In genomic region chr2:13235696-13236095, GRCm38 (mm10) we compare ENCODE assay signal across 13 mouse cellular contexts. TPM values are rescaled to one million over a fixed set of nuclear protein-coding genes. Genes with fewer than 3 reads are reported as not detected.
DNase-seq lines count a peak whose midpoint lies in the region; ATAC-seq lines count a peak whose summit lies in the region.
"Had no signal": no experiment of that assay in that cellular context is flagged by ENCODE, and none has a peak within 500 bp of the region (broad histone marks: within the 10 kb centered on the region; RNA-seq: fewer than 3 reads in every experiment).

No protein-coding gene starts in this region.

- H3K27ac ChIP-seq in heart, embryonic 11.5 days (ENCODE audit: low read depth, low read length) = no peak overlapping the region
- peak overlapping the region; percentile 58 for H3K27ac ChIP-seq in heart, embryonic 15.5 days
- H3K27ac ChIP-seq in intestine, embryonic 16.5 days (ENCODE audit: low read length) = no peak overlapping the region
- H3K27ac ChIP-seq: forebrain, embryonic 10.5 days; hindbrain, embryonic 15.5 days; limb, embryonic 12.5 days; stomach, embryonic 15.5 days had no signal

- WGBS in heart, embryonic 11.5 days (ENCODE audit: insufficient replicate concordance) = 41% methylated on average over 5 of the region's 5 CpGs
- WGBS in heart, embryonic 15.5 days = 22% methylated on average over 5 of the region's 5 CpGs
- 71% methylated on average over 5 of the region's 5 CpGs for WGBS in intestine, embryonic 16.5 days

- no peak overlapping the region for H3K4me3 ChIP-seq in heart, embryonic 11.5 days (ENCODE audit: low read depth, low read length)
- H3K4me3 ChIP-seq in heart, embryonic 15.5 days = no peak overlapping the region
- no peak overlapping the region for H3K4me3 ChIP-seq in intestine, embryonic 16.5 days (ENCODE audit: low read length)
- H3K4me3 ChIP-seq: forebrain, embryonic 10.5 days; hindbrain, embryonic 15.5 days; limb, embryonic 12.5 days; stomach, embryonic 15.5 days had no signal

- no peak for ATAC-seq in heart, embryonic 11.5 days (replicated peaks; ENCODE audit: insufficient number of reproducible peaks, low FRiP score, low TSS enrichment)
- ATAC-seq in heart, embryonic 15.5 days (replicated peaks; ENCODE audit: insufficient number of reproducible peaks, insufficient read depth, low FRiP score, low read depth) = peak; percentile 75
- no peak for ATAC-seq in intestine, embryonic 16.5 days
- ATAC-seq: CD4-positive, CD25-positive, alpha-beta regulatory T cell, adult 4 months had no signal

- peaks cover 17% of the 10 kb centered on the region for H3K4me1 ChIP-seq in heart, embryonic 11.5 days (ENCODE audit: control insufficient read depth, insufficient read depth, low read length)
- H3K4me1 ChIP-seq in heart, embryonic 15.5 days (replicated peaks) = peaks cover 24% of the 10 kb centered on the region
- H3K4me1 ChIP-seq in intestine, embryonic 16.5 days (ENCODE audit: control insufficient read depth, insufficient read depth, low read length) = no peaks in the 10 kb centered on the region
- H3K4me1 ChIP-seq: stomach, embryonic 15.5 days had no signal

- no peaks in the 10 kb centered on the region for H3K9me3 ChIP-seq in heart, embryonic 11.5 days (replicated peaks; ENCODE audit: control insufficient read depth, low read length)
- no peaks in the 10 kb centered on the region for H3K9me3 ChIP-seq in heart, embryonic 15.5 days (replicated peaks)
- no peaks in the 10 kb centered on the region for H3K9me3 ChIP-seq in intestine, embryonic 16.5 days (ENCODE audit: control insufficient read depth, low read length)
- H3K9me3 ChIP-seq: forebrain, embryonic 10.5 days; hindbrain, embryonic 15.5 days; limb, embryonic 12.5 days; stomach, embryonic 15.5 days had no signal

- no peaks in the 10 kb centered on the region for H3K27me3 ChIP-seq in heart, embryonic 11.5 days (ENCODE audit: control insufficient read depth, insufficient read depth, low read length)
- no peaks in the 10 kb centered on the region for H3K27me3 ChIP-seq in heart, embryonic 15.5 days
- H3K27me3 ChIP-seq in intestine, embryonic 16.5 days (replicated peaks; ENCODE audit: control insufficient read depth, insufficient read depth, low read length) = no peaks in the 10 kb centered on the region
- H3K27me3 ChIP-seq: hindbrain, embryonic 15.5 days; stomach, embryonic 15.5 days had no signal

- no peak overlapping the region for H3K4me2 ChIP-seq in heart, embryonic 11.5 days
- no peak overlapping the region for H3K4me2 ChIP-seq in heart, embryonic 15.5 days
- no peak overlapping the region for H3K4me2 ChIP-seq in intestine, embryonic 16.5 days (ENCODE audit: low read depth, low read length)
- H3K4me2 ChIP-seq: hindbrain, embryonic 15.5 days; limb, embryonic 12.5 days; stomach, embryonic 15.5 days had no signal

- DNase-seq in heart, adult 11 months = peak; percentile 98
- DNase-seq in 3T3-L1 (ENCODE audit: low read depth, low spot score) = peak; percentile 26
- DNase-seq in adrenal gland, adult 8-10 months = peak; percentile 59
- DNase-seq in thymus, adult 18-20 months = no peak
- DNase-seq in retina, postnatal 1 day = no peak

- H3K9ac ChIP-seq in heart, embryonic 11.5 days (ENCODE audit: low read depth, low read length) = no peak overlapping the region
- no peak overlapping the region for H3K9ac ChIP-seq in heart, embryonic 15.5 days
- H3K9ac ChIP-seq in intestine, embryonic 16.5 days (ENCODE audit: low read depth, low read length) = no peak overlapping the region
- H3K9ac ChIP-seq: hindbrain, embryonic 15.5 days; limb, embryonic 12.5 days; stomach, embryonic 15.5 days had no signal

- H3K36me3 ChIP-seq in heart, embryonic 11.5 days (ENCODE audit: control insufficient read depth, insufficient read depth, low read length) = no peaks in the 10 kb centered on the region
- H3K36me3 ChIP-seq in heart, embryonic 15.5 days = peaks cover 5% of the 10 kb centered on the region
- H3K36me3 ChIP-seq in intestine, embryonic 16.5 days (ENCODE audit: control insufficient read depth, insufficient read depth, low read length) = no peaks in the 10 kb centered on the region
- H3K36me3 ChIP-seq: forebrain, embryonic 10.5 days; hindbrain, embryonic 15.5 days; stomach, embryonic 15.5 days had no signal

RNA-seq across cellular contexts. Expression of gene Rsu1, which starts 35.5 kb away (rescaled TPM):
- polyA plus RNA-seq in heart, embryonic 11.5 days (2014; fragmentation: Nextera tagmentation; extraction: Ambion mirVana) = 142 and 147 TPM in 2 replicates
- 10 to 100 TPM; 64.5 to 81.6 (median 74.6) TPM for total RNA-seq in adrenal gland, adult 8-10 months (2022)
- polyA plus RNA-seq in heart, embryonic 15.5 days (2015; fragmentation: Nextera tagmentation; extraction: Ambion mirVana) = 141 and 144 TPM in 2 replicates
- 100 and 103 TPM in 2 replicates for polyA plus RNA-seq in intestine, embryonic 16.5 days (2015; fragmentation: Nextera tagmentation; extraction: Ambion mirVana)

Comparison
In these comparisons a context has a peak if more than half of its experiments do, and no peak if none do; other contexts are left out.
1. DNase-seq: peak in heart, adult 11 months (single experiment), 3T3-L1 (single experiment) and adrenal gland, adult 8-10 months (single experiment); none in thymus, adult 18-20 months (0 of 2) and retina, postnatal 1 day (single experiment).